Mouse (Mus musculus) testis, adult 2 months (tissue): ENCODE measurements at regions not wholly inside any gene's neighbourhood (a gene's known extent, or its start where the extent isn't known, plus 50 kb on each side); places are given as distances from the start of the nearest gene placed in this dataset.

Source experiments
- CTCF ChIP-seq: fragments of 200-500 bp; IDR thresholded peaks from 2 replicates; pipeline ENCODE4 v1.5.1; 2012; ENCODE audit warnings: low read depth, mild to moderate bottlenecking, inconsistent platforms, low read length, moderate library complexity; ENCODE audit not compliant: control insufficient read depth, insufficient read depth, insufficient replicate concordance
- POLR2A ChIP-seq: fragments of 200-500 bp; IDR thresholded peaks from 2 replicates; pipeline ENCODE4 v1.6.1; 2012; ENCODE audit warnings: low read depth, mild to moderate bottlenecking, inconsistent platforms, low read length, moderate library complexity; ENCODE audit not compliant: control insufficient read depth

- no peak for TF ChIP-seq POLR2A
- TF ChIP-seq CTCF, result no peak
Measured at GRCm38 (mm10) chr5:105974576-105975177, 98.3 kb downstream of the Zfp326 start.
